Mouse (Mus musculus) kidney, adult 18-20 months (tissue): ENCODE data around the gene Adk.
A peak's percentile ranks its signal among the peaks of the same experiment; 100 is the strongest.

Experiments used
- DNase-seq: peaks from one replicate; pipeline ENCODE4 v3.0.0; 2021

The Adk gene

GRCm38 (mm10) chr14:21052112-21052780 is at the start of gene Adk, which contains the start of gene Ap3m1:
Gene Adk (plus strand): TSS chr14:21052574.
Gene Ap3m1 (minus strand): TSS chr14:21052508.
- DNase-seq, result peak; percentile 96

- DNase-seq, result no peak
These were observed 38.5 kb upstream of the Adk start for GRCm38 (mm10) chr14:21013800-21014334.

- no peak for DNase-seq
These were observed 34.5 kb upstream of the Adk start for GRCm38 (mm10) chr14:21017871-21018270.

- DNase-seq, result no peak
These were observed 33.4 kb upstream of the Adk start for GRCm38 (mm10) chr14:21018977-21019376.

GRCm38 (mm10) chr14:21020435-21020834 is 31.9 kb upstream of the Adk start:
- DNase-seq, result no peak

DNA sequence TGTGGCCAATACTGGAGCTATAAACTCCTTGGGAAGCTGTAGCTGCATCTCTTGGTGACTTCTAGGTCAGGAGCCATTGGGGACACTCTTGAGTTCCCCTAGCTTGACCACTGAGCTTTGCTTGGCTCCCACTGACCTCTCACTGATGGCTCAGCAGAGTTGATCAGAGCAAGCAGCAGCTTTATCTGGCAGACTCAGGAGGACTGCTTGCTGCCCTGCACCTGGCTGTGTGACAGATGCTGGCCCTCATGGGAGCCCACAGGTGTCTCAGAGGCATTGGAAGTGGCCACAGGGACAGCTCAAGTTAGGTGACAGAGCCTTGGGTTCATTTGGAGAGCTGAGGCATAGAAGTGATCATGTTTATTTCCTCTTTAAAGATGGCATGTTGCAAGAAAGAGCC is 24.8 kb upstream of the Adk start:
- no peak for DNase-seq

DNA sequence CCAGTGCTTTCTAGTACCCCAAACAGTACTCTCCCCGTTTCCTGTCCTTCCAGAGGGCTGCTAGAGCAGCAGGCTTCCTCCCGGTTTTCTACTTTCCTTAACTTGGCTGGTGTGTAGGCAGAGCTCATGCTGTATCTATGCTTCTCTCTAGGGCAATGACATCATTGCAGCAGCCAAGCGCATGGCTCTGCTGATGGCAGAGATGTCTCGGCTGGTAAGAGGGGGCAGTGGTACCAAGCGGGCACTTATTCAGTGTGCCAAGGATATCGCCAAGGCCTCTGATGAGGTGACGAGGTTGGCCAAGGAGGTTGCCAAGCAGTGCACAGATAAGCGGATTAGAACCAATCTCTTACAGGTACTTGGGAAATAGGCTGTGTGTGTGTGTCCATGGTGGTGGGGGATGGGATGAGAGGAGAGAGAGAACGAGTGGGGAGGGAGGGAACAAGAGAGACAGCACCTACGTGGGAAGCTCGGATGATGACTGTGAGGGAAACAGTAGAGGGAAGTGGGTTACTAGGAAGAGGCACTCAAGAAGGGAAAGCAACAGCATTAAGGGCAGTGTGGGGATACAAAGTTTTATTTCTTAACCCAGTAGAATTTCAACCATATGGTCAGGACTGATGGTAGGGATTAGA is 23.2 kb upstream of the Adk start:
- no peak for DNase-seq

- peak; percentile 32 for DNase-seq
These were observed 20.4 kb upstream of the Adk start for GRCm38 (mm10) chr14:21031783-21032511.

DNA sequence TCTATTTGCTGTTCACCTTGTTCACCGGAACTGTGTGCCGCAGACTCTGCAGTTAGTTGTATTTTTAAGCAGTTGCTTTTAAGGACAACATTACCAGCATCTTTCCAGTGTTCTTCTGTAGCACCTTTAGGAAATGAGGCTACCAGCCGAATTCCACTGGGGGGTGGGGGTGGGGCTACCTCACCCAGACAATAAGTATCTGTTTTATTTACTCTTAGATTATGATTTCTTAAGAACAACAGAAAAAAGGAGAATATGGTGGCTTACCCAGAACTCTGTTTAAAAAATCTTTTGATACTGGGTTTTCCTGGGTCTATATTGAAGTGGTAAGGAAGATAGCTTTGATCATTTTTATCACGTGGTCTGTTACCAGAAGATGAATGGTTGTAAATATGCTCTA is 18.1 kb upstream of the Adk start:
- DNase-seq, result no peak

- no peak for DNase-seq
These were observed 17.6 kb upstream of the Adk start for GRCm38 (mm10) chr14:21034791-21035190.

GRCm38 (mm10) chr14:21039077-21039476 is 13.3 kb upstream of the Adk start:
- DNase-seq, result no peak

DNA sequence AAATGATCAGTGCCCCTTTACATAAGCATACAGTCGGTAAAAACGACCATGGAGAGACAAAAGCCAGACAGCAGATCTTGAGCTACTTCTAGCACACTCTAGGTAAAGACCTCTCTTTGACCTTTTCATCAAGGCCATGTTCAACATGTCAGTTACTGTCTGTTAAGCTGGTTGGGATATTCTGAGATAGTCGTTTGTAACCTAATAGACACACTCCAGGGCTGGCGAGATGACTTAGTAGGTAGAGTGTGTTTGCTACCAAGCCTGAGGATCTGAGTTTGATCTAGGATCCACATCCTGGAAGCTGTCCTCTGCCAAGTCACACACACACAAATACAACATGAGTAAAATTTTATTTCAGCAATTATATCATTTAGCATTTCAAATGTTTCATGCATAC is 12.8 kb upstream of the Adk start:
- DNase-seq, result no peak

GRCm38 (mm10) chr14:21047840-21048239 is 4.5 kb upstream of the Adk start:
- no peak for DNase-seq

DNA sequence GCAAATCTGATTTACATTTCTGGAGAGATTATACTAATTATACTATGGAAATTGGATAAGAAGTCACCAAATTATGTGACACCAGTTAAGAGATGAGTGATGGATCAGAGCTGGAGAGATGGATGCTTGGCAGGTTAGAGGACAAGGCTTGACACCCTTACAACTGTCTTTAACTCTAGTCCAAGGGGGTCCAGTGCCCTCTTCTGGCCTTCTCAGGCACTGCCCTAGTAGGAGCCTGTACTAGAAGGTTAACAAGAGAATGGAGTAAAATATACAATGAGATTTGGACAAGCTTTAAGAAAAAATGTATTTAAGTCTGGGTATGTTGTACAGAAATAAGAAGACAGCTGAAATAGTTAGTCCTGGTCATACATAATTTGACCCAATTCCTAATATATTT is 3.5 kb upstream of the Adk start:
- DNase-seq, result peak; percentile 64

GRCm38 (mm10) chr14:21050734-21051133 is 1.6 kb upstream of the Adk start:
- DNase-seq, result no peak

DNA sequence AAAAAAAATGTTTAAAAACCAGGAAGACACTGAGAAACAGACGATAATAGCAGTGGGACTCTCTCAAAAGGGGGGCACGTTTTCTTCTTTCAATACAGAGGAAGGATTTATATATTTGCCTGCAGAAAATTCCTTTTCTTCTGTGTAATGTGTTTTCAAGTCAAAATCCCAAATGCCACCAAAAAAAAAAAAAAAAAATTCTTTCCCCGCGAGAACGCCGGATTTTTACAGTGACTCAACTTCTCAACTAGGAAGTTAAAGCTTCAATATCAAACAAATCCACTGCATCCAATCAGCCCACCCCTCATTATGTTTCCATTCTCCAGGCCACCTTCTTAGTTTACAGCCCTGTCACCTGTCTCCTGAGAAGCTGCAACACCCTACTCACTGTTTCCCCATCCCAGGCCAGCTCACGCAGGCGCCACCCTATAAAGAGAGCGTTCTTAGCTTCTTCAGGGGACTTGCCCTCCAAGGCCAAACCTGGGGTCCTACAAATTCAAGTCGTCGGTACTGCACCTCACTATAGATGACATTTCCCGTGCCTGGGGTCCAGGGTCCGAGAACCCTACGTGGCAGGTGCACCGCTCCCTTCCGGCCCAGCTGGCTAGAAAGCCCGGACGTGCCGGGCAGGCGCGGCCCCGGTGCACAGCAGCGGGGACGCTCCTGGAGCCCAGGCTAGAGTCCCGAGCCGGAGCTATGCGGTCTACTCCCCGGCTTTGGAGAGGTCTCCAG is 828 bp upstream of the Adk start:
- DNase-seq, result no peak

DNA sequence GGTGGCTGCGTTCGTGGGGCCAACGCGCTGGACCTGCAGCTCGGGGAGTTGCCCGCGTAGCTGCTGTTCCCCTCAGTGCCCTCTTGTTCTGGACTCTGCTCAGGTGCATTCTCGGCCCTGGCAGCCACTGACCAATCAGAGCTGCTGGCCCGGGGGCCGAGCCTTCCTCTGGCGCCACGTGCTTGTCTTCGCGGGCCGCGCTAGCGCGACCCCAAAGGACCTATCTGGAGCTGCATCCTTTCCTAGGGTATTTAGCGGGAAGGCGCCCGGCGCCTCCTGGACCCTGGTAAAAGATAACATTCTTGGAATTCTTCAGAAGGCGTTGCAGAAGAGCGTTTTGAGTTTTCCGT is 382 bp downstream of the Adk start:
- DNase-seq, result peak; percentile 90

- DNase-seq, result no peak
These were observed 777 bp downstream of the Adk start for GRCm38 (mm10) chr14:21053151-21053550.

- DNase-seq, result peak; percentile 39
These were observed 1.2 kb downstream of the Adk start for GRCm38 (mm10) chr14:21053586-21053985.

DNA sequence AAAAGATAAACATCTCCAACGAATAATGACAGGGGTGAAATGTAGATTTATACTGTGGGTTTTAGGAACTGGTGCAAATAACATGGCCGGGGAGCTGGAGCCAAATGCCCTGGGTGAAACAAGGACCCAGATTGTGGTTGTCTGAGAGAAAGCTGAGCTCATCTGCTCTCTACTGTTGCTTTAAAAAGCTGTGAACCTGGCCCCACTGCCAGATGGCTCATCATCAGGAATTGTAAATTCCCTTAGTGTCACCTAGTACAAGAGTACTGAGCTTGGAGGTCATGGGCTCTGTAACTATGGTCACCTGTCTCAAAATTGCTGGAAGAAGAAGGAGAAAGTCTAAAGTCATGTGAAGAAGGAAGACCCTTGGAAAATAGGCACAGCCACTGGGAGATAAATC is 6.6 kb downstream of the Adk start:
- no peak for DNase-seq

DNA sequence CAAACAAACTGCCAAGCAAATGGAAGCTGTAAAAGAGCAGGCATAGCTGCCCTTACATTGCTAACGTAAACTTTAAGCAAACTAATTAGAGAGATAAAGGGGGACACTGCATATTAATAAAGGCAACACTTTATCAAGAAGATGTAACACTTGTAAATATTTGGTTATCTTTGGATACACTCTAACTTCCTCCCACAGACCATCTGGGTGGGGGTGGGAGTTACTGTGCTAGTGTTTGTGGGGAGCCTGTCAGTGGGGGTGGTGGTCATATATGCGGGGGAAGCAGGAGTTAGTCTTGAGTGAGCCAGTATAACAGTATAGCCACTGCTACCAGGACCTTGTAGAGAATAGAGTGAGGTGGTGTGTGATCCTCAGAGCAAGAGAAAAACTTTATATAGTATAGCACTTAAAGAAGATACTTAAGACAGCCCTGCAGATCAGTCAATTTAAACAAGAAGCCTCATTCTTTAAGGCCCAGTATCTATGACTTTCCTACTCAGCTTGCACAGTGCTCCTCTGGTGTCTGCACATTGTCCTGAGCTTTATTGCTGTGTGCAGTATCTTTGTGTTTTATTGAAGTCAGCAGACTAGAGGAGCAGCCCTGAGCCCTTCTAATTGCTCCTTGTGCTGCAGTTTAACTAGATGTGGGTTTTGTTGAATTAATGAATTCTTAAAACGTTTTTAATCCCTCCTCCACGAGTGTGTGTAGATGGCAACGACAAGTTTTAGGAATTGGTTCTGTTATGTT is 10.6 kb downstream of the Adk start:
- no peak for DNase-seq

DNA sequence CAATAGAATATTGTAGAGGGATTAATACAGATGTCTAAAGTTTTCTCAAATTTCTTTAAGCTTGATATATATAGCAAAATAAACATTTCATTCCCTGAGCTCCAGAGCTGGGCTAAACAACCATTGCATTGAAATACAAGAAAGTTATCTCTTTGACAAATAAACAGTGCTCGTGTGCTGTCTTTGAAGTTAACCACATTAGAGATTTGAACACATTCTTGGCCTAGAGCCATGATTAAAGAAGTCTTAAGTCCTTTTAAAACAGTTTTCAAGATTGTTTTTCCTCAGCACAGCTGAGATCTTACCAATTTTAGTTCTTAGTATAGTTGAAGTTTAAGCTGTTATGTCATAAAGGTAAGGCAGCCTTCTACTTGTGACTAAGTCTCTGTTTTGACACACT is 11.9 kb downstream of the Adk start:
- DNase-seq, result no peak
